Mouse (Mus musculus): ENCODE results near the gene Slc35f4. TPM values are rescaled to one million over a fixed set of nuclear protein-coding genes. Genes with fewer than 3 reads are reported as not detected.

The Slc35f4 gene
- polyA plus RNA-seq, 1 experiment = not detected

GRCm38 (mm10) chr14:49313981-49314380, 211.9 kb downstream of the Slc35f4 start:
- no peak for TF ChIP-seq TAL1 (IDR thresholded peaks at IDR 0.05; ENCODE audit: low read length)
- no peak for TF ChIP-seq GATA1 (IDR thresholded peaks at IDR 0.05; ENCODE audit: low read length)
- Histone ChIP-seq H3K4me1 (ENCODE audit: control insufficient read depth) (no peaks in the 10 kb centered on the region), H3K27me3 (ENCODE audit: control insufficient read depth) (no peaks in the 10 kb centered on the region), H3K9me3 (ENCODE audit: control insufficient read depth, low read length) (no peaks in the 10 kb centered on the region), H3K4me3 (replicated peaks) (no peak overlapping the region), H3K36me3 (ENCODE audit: control insufficient read depth) (no peaks in the 10 kb centered on the region)

- TF ChIP-seq GATA1 (IDR thresholded peaks at IDR 0.05; ENCODE audit: low read length) (no peak), TAL1 (IDR thresholded peaks at IDR 0.05; ENCODE audit: low read length) (no peak)
- no peaks in the 10 kb centered on the region for H3K9me3 ChIP-seq (ENCODE audit: control insufficient read depth, low read length)
- no peaks in the 10 kb centered on the region for H3K36me3 ChIP-seq (ENCODE audit: control insufficient read depth)
- no peak overlapping the region for H3K4me3 ChIP-seq (replicated peaks)
- no peaks in the 10 kb centered on the region for H3K27me3 ChIP-seq (ENCODE audit: control insufficient read depth)
- H3K4me1 ChIP-seq (ENCODE audit: control insufficient read depth) = no peaks in the 10 kb centered on the region
Measured at GRCm38 (mm10) chr14:49313376-49313775, 212.5 kb downstream of the Slc35f4 start.

DNA sequence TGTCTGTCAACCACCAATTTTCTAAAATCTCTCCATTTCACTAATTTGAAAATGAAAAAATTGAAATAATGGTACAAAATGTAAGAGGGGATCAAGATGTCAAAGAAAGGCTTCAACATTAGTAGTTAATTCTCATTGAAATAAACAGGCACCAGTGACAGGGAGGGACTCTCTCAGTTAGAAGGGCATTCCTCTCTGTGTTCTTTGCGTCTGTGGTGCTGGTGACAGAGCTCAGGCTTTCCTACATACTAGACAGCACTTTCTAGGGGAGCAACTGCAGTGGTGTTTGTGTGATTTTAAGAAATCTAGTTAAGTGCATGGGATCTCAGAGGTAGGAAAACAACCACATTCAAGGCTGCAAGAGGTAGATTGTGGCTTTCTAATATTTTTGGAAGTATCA, 214.3 kb downstream of the Slc35f4 start:
- Histone ChIP-seq H3K27me3 (ENCODE audit: control insufficient read depth) (no peaks in the 10 kb centered on the region), H3K36me3 (ENCODE audit: control insufficient read depth) (no peaks in the 10 kb centered on the region), H3K4me3 (replicated peaks) (no peak overlapping the region), H3K9me3 (ENCODE audit: control insufficient read depth, low read length) (no peaks in the 10 kb centered on the region), H3K4me1 (ENCODE audit: control insufficient read depth) (no peaks in the 10 kb centered on the region)
- TF ChIP-seq GATA1 (IDR thresholded peaks at IDR 0.05; ENCODE audit: low read length) = no peak

GRCm38 (mm10) chr14:49311091-49311492, 214.8 kb downstream of the Slc35f4 start:
- TF ChIP-seq GATA1 (IDR thresholded peaks at IDR 0.05; ENCODE audit: low read length) (no peak), TAL1 (IDR thresholded peaks at IDR 0.05; ENCODE audit: low read length) (no peak)
- Histone ChIP-seq H3K36me3 (ENCODE audit: control insufficient read depth) (no peaks in the 10 kb centered on the region), H3K27me3 (ENCODE audit: control insufficient read depth) (no peaks in the 10 kb centered on the region), H3K9me3 (ENCODE audit: control insufficient read depth, low read length) (no peaks in the 10 kb centered on the region), H3K4me3 (replicated peaks) (no peak overlapping the region), H3K4me1 (ENCODE audit: control insufficient read depth) (no peaks in the 10 kb centered on the region)

- H3K36me3 ChIP-seq (ENCODE audit: control insufficient read depth) = no peaks in the 10 kb centered on the region
- H3K9me3 ChIP-seq (ENCODE audit: control insufficient read depth, low read length) = no peaks in the 10 kb centered on the region
- no peak overlapping the region for H3K4me3 ChIP-seq (replicated peaks)
- no peaks in the 10 kb centered on the region for H3K4me1 ChIP-seq (ENCODE audit: control insufficient read depth)
- no peaks in the 10 kb centered on the region for H3K27me3 ChIP-seq (ENCODE audit: control insufficient read depth)
- TF ChIP-seq GATA1 (IDR thresholded peaks at IDR 0.05; ENCODE audit: low read length) = no peak
- no peak for TF ChIP-seq TAL1 (IDR thresholded peaks at IDR 0.05; ENCODE audit: low read length)
Measured at GRCm38 (mm10) chr14:49309670-49310069, 216.2 kb downstream of the Slc35f4 start.

DNA sequence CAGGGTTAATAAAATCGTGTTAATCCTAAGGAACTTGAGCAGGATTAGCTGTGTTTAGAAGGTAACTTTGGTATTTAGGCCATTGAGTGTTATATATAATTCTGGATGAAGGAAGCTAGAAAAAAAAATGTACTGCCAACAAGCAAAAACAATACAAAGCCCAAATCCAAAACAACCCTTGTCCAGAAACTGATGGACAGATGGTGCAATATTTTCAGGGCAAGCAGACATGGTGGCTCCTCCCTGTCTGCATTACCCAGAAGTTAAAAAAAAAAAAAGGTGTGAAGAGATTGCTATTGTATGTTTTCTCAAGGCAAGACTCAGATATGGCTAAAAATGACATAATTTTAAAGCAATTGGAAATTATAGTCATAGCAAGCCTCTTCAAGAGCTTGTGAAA, 217.3 kb downstream of the Slc35f4 start:
- Histone ChIP-seq H3K9me3 (ENCODE audit: control insufficient read depth, low read length) (no peaks in the 10 kb centered on the region; the same call in 1 of the 2 replicates), H3K4me1 (ENCODE audit: control insufficient read depth) (no peaks in the 10 kb centered on the region), H3K4me3 (replicated peaks) (no peak overlapping the region), H3K27me3 (ENCODE audit: control insufficient read depth) (no peaks in the 10 kb centered on the region), H3K36me3 (ENCODE audit: control insufficient read depth) (no peaks in the 10 kb centered on the region)
- TF ChIP-seq GATA1 (IDR thresholded peaks at IDR 0.05; ENCODE audit: low read length) = no peak
- TF ChIP-seq TAL1 (IDR thresholded peaks at IDR 0.05; ENCODE audit: low read length) = no peak

DNA sequence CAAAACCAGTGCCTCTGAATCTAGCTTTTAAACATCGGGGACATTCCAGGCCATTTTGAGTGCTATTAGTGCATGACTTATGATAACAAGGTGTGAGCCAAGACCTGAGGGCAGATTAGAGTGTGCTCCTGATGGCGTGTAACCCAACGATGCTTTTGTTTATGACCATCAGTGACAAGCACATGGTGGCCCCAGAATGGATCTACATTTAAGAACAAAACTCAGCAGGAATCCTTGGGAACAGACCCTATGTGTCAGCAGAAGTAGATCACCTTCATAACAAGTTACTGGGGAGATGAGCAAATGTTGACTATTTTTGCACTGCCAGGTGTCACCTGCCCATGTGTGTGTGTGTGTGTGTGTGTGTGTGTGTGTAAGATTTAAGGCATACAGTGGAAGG, 218.0 kb downstream of the Slc35f4 start:
- no peak overlapping the region for H3K4me3 ChIP-seq (replicated peaks)
- no peaks in the 10 kb centered on the region; the same call in 1 of the 2 replicates for H3K9me3 ChIP-seq (ENCODE audit: control insufficient read depth, low read length)
- TF ChIP-seq GATA1 (IDR thresholded peaks at IDR 0.05; ENCODE audit: low read length) (no peak), TAL1 (IDR thresholded peaks at IDR 0.05; ENCODE audit: low read length) (no peak)
- H3K4me1 ChIP-seq (ENCODE audit: control insufficient read depth) = no peaks in the 10 kb centered on the region
- H3K27me3 ChIP-seq (ENCODE audit: control insufficient read depth) = no peaks in the 10 kb centered on the region
- no peaks in the 10 kb centered on the region for H3K36me3 ChIP-seq (ENCODE audit: control insufficient read depth)

DNA sequence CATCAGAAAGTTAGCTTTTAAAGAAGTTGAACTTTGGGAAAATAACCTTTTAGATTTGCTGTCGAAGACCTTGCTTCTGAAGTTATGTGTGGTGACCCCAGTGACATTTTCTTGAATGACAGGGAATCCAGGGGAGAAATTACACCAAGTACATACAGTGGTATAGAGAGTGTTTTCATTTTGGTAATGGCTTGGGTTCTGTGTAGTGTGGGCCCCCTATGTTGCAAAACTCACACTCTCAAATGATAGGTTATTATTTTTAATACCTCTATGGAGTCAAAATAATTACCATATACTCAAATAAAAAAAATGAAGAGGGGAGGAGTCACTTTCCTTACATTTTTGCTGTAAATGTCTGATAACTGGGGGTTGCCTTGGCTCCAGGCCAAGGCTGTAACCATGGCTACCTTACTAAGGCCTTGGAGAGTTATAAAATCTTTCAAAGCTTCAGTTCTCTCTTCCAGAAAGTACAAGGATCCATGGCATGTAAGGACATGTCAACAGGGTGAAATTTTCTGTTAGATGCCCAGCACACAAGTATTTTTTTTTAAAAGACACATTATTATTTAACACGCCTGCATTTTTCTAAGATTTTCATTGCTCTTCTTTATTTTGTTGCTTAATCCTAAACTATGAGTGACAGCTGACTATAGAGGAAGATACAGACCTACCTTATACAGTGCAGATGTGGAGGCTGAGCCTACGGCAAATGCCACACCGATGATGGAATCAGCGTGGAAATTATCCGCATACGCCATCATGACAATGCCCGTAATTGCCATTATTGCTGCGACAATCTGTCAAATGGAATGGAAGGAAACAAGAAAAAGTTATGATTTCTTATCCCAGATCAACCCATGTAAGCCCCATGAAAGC, 220.1 kb downstream of the Slc35f4 start:
- no peak overlapping the region for H3K4me3 ChIP-seq (replicated peaks)
- H3K9me3 ChIP-seq (ENCODE audit: control insufficient read depth, low read length) = peaks cover under 1% of the 10 kb centered on the region; the same call in 1 of the 2 replicates
- H3K4me1 ChIP-seq (ENCODE audit: control insufficient read depth) = no peaks in the 10 kb centered on the region
- H3K27me3 ChIP-seq (ENCODE audit: control insufficient read depth) = no peaks in the 10 kb centered on the region
- no peak for TF ChIP-seq GATA1 (IDR thresholded peaks at IDR 0.05; ENCODE audit: low read length)
- TF ChIP-seq TAL1 (IDR thresholded peaks at IDR 0.05; ENCODE audit: low read length) = no peak
- H3K36me3 ChIP-seq (ENCODE audit: control insufficient read depth) = no peaks in the 10 kb centered on the region

- Histone ChIP-seq H3K4me1 (ENCODE audit: control insufficient read depth) (no peaks in the 10 kb centered on the region), H3K4me3 (replicated peaks) (no peak overlapping the region), H3K36me3 (ENCODE audit: control insufficient read depth) (no peaks in the 10 kb centered on the region), H3K27me3 (ENCODE audit: control insufficient read depth) (no peaks in the 10 kb centered on the region), H3K9me3 (ENCODE audit: control insufficient read depth, low read length) (peaks cover 4% of the 10 kb centered on the region)
- no peak for TF ChIP-seq GATA1 (IDR thresholded peaks at IDR 0.05; ENCODE audit: low read length)
- TF ChIP-seq TAL1 (IDR thresholded peaks at IDR 0.05; ENCODE audit: low read length) = no peak
Measured at GRCm38 (mm10) chr14:49302271-49302857, 223.5 kb downstream of the Slc35f4 start.
